Mouse (Mus musculus) kidney, adult 2 months (tissue): ENCODE data around the gene Pik3cg.

Experiments
- CTCF ChIP-seq: fragments of 200-500 bp; conservative IDR thresholded peaks from 2 replicates; pipeline ENCODE4 v1.5.1; 2011; ENCODE audit warnings: low read depth, mild to moderate bottlenecking, control low read depth, low read length, moderate library complexity, mixed read lengths; ENCODE audit not compliant: insufficient read depth, insufficient read length
- POLR2A ChIP-seq: fragments of 200-500 bp; IDR thresholded peaks from one replicate; pipeline ENCODE4 v1.6.1; 2011; ENCODE audit warnings: low read depth, low read length, control low read depth

DNA sequence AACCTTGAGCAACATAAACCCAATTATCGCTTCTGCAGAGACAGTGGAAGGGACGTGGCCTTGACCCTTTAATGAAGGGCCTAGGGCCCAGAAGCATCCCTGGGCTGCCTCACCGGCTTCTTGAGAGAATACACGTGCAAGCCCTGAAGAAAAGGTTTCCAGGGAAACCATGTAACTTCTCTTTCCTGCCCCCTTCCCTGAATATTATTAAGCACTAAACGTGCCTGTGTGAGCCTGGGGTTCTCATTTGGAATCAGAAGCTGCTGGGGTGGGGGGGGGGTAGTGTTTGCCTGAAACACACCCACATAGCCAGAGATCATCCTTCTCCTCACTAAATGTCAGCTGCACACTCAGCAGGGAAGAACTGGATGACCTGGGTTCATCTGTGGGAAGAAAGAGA lies 49.7 kb downstream of the Pik3cg start:
- TF ChIP-seq POLR2A (no peak), CTCF (no peak)
